In genomic region chr19:56583785-56584184, GRCm38 (mm10) we compare ENCODE assay signal across 24 mouse cellular contexts. TPM values are rescaled to one million over a fixed set of nuclear protein-coding genes. Genes with fewer than 3 reads are reported as not detected.
DNase-seq lines count a peak whose midpoint lies in the region; ATAC-seq lines count a peak whose summit lies in the region.
"Had no signal": no experiment of that assay in that cellular context is flagged by ENCODE, and none has a peak within 500 bp of the region (broad histone marks: within the 10 kb centered on the region; RNA-seq: fewer than 3 reads in every experiment).

No protein-coding gene starts in this region.

- no peak overlapping the region for H3K27ac ChIP-seq in intestine, embryonic 16.5 days (ENCODE audit: low read length)
- no peak overlapping the region for H3K27ac ChIP-seq in intestine, embryonic 15.5 days
- H3K27ac ChIP-seq: embryonic facial prominence, embryonic 13.5 days; hindbrain, embryonic 14.5 days; left cerebral cortex, adult 2 months; limb, embryonic 10.5 days; midbrain, embryonic 15.5 days; neural tube, embryonic 15.5 days had no signal

- peaks cover 10% of the 10 kb centered on the region; the same call in 1 of the 2 replicates for H3K36me3 ChIP-seq in intestine, embryonic 16.5 days (ENCODE audit: control insufficient read depth, insufficient read depth, low read length)
- H3K36me3 ChIP-seq in intestine, embryonic 15.5 days: peaks cover 17% of the 10 kb centered on the region; the same call in 1 of the 2 replicates

- ATAC-seq in intestine, embryonic 16.5 days: peak; percentile 31; the same call in 1 of the 2 replicates
- ATAC-seq in intestine, embryonic 15.5 days: no peak; the same call in 1 of the 2 replicates
- no peak for ATAC-seq in megakaryocyte progenitor cell, adult 5-6 weeks (replicated peaks; ENCODE audit: poor library complexity)
- ATAC-seq: forebrain, embryonic 14.5 days; intestine, postnatal 0 days; liver, postnatal 0 days; midbrain, embryonic 15.5 days had no signal

- H3K4me3 ChIP-seq in intestine, embryonic 16.5 days (ENCODE audit: low read length): no peak overlapping the region
- H3K4me3 ChIP-seq in intestine, embryonic 15.5 days (replicated peaks): no peak overlapping the region
- H3K4me3 ChIP-seq: embryonic facial prominence, embryonic 13.5 days; heart, embryonic 12.5 days; left cerebral cortex, adult 2 months; limb, embryonic 10.5 days; midbrain, embryonic 15.5 days; myocyte; neural tube, embryonic 15.5 days had no signal

- no peaks in the 10 kb centered on the region for H3K27me3 ChIP-seq in intestine, embryonic 16.5 days (replicated peaks; ENCODE audit: control insufficient read depth, insufficient read depth, low read length)
- no peaks in the 10 kb centered on the region for H3K27me3 ChIP-seq in intestine, embryonic 15.5 days (replicated peaks)
- H3K27me3 ChIP-seq: embryonic facial prominence, embryonic 13.5 days; heart, embryonic 12.5 days; midbrain, embryonic 15.5 days; neural tube, embryonic 15.5 days had no signal

- WGBS in intestine, embryonic 16.5 days: 37% methylated on average over 5 of the region's 5 CpGs
- WGBS in intestine, embryonic 15.5 days: 33% methylated on average over 5 of the region's 5 CpGs

- H3K4me2 ChIP-seq in intestine, embryonic 16.5 days (ENCODE audit: low read depth, low read length): no peak overlapping the region
- H3K4me2 ChIP-seq in intestine, embryonic 15.5 days (replicated peaks): no peak overlapping the region
- H3K4me2 ChIP-seq: embryonic facial prominence, embryonic 13.5 days; heart, embryonic 12.5 days; hindbrain, embryonic 14.5 days; midbrain, embryonic 15.5 days; neural tube, embryonic 15.5 days had no signal

- H3K9ac ChIP-seq in intestine, embryonic 16.5 days (ENCODE audit: low read depth, low read length): no peak overlapping the region
- no peak overlapping the region for H3K9ac ChIP-seq in intestine, embryonic 15.5 days
- H3K9ac ChIP-seq: embryonic facial prominence, embryonic 13.5 days; heart, embryonic 12.5 days; hindbrain, embryonic 14.5 days; liver, postnatal 0 days; midbrain, embryonic 15.5 days; neural tube, embryonic 15.5 days had no signal

- peaks cover 6% of the 10 kb centered on the region; the same call in 1 of the 2 replicates for H3K4me1 ChIP-seq in intestine, embryonic 16.5 days (ENCODE audit: control insufficient read depth, insufficient read depth, low read length)
- 0 out of 2 replicates have a peak, but pooled peaks cover 6% of the 10 kb centered on the region for H3K4me1 ChIP-seq in intestine, embryonic 15.5 days (replicated peaks)
- H3K4me1 ChIP-seq: limb, embryonic 10.5 days; midbrain, embryonic 15.5 days had no signal

- peak; percentile 26 for DNase-seq in urinary bladder, postnatal 14 days (ENCODE audit: low spot score)
- no peak for DNase-seq in urinary bladder, postnatal 4 days (ENCODE audit: low spot score in 2 of 2)
- DNase-seq in kidney, postnatal 4 days: peak; percentile 67 to 70
- no peak for DNase-seq in layer of hippocampus, postnatal 10 days (ENCODE audit: low spot score in 2 of 2)
- DNase-seq: adrenal gland, adult 2 months; cerebellum, adult 11 months; cerebellum, postnatal 14 days; gastrocnemius, postnatal 36 days; liver, postnatal 0 days; right cerebral cortex, postnatal 25 days; thymus, postnatal 14 days had no signal

- H3K9me3 ChIP-seq in intestine, embryonic 16.5 days (ENCODE audit: control insufficient read depth, low read length): no peaks in the 10 kb centered on the region
- no peaks in the 10 kb centered on the region for H3K9me3 ChIP-seq in intestine, embryonic 15.5 days
- H3K9me3 ChIP-seq: embryonic facial prominence, embryonic 13.5 days; heart, embryonic 12.5 days; limb, embryonic 10.5 days; midbrain, embryonic 15.5 days; neural tube, embryonic 15.5 days had no signal

RNA-seq across cellular contexts. Expression of gene Nhlrc2, which starts 35.7 kb away (rescaled TPM):
- 13.4 and 14.9 TPM in 2 replicates for polyA plus RNA-seq in intestine, embryonic 16.5 days (2015; fragmentation: Nextera tagmentation; extraction: Ambion mirVana)
- polyA plus RNA-seq in intestine, embryonic 15.5 days (2015; fragmentation: Nextera tagmentation; extraction: Ambion mirVana): 14.1 and 15.9 TPM in 2 replicates
- 10 to 100 TPM; 10.8 to 11.7 TPM for total RNA-seq in layer of hippocampus, postnatal 10 days (2021)
- 11.1 and 11.9 TPM in 2 replicates for total RNA-seq in megakaryocyte progenitor cell, adult 5-6 weeks (2015)
- total RNA-seq in megakaryocyte progenitor cell, adult 5-6 weeks (2017): 15.7 TPM in 2 replicates

RNA-seq across cellular contexts. Expression of gene Dclre1a, which starts 35.8 kb away (rescaled TPM):
- 19.8 and 20.5 TPM in 2 replicates for polyA plus RNA-seq in intestine, embryonic 16.5 days (2015; fragmentation: Nextera tagmentation; extraction: Ambion mirVana)
- polyA plus RNA-seq in intestine, embryonic 15.5 days (2015; fragmentation: Nextera tagmentation; extraction: Ambion mirVana): 22.4 and 25.1 TPM in 2 replicates
- 1 to 10 TPM; 7.7 to 8.0 TPM for total RNA-seq in layer of hippocampus, postnatal 10 days (2021)
- total RNA-seq in megakaryocyte progenitor cell, adult 5-6 weeks (2015): 31.1 and 37.3 TPM in 2 replicates
- total RNA-seq in megakaryocyte progenitor cell, adult 5-6 weeks (2017): 21.2 and 25.6 TPM in 2 replicates

Comparison
In these comparisons a context has a peak if more than half of its experiments do, and no peak if none do; other contexts are left out.
1. DNase-seq: peak in urinary bladder, postnatal 14 days (single experiment) and kidney, postnatal 4 days (2 of 2); none in urinary bladder, postnatal 4 days (0 of 2) and layer of hippocampus, postnatal 10 days (0 of 2).